Mouse (Mus musculus): ENCODE measurements around the gene Tuba1c.
"Not testable (repeated sequence)": the region's sequence is repeated elsewhere in the genome, so short reads cannot be mapped to it uniquely, and the experiment has no call there.

Gene Tuba1c

DNA sequence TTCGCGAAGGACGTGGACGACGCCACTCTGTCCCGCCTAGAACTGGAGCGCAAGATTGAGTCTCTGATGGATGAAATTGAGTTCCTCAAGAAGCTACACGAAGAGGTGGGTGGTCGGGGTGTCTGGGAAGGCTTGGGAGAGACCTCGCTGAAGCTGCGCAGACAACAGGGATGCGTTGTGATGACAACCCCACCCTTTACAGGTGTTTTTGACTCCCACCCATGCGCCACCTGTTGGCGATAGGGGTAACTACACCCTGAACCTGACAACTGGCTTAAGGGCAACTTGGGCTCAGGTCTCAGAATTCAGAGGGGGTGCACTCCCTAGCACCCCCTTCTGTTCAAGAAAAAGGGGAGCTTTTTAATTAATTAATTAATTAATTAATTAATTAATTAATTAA is 26.6 kb downstream of the Tuba1c start:
- DNase-seq (ENCODE audit: low spot score in 2 of 2) = no peak

DNA sequence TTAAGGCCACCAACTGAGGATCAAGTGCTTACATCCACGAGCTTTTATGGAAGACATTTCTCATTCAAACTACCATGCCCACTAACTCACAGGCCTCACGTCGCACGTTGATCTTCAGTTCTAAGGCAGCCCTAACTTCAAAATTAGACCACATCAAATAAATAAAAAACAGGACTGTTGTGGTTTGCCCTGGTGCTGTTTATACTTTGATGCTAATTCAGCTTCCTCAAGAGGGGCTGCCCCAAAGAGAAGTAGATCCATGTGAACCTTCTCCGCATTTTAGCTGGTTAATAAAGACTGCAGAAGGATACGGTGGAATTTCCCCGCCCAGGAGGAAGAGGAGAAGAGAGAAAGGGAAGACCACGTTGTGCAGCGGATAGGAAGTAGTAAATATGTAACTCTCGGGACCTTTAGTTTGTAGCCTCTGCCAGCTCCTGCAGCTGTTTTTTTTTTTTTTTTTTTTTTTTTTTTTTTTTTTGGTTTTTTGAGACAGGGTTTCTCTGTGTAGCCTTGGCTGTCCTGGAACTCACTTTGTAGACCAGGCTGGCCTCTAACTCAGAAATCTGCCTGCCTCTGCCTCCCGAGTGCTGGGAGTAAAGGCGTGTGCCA is 36.0 kb downstream of the Tuba1c start:
- DNase-seq (ENCODE audit: low spot score in 2 of 2) = no peak

DNA sequence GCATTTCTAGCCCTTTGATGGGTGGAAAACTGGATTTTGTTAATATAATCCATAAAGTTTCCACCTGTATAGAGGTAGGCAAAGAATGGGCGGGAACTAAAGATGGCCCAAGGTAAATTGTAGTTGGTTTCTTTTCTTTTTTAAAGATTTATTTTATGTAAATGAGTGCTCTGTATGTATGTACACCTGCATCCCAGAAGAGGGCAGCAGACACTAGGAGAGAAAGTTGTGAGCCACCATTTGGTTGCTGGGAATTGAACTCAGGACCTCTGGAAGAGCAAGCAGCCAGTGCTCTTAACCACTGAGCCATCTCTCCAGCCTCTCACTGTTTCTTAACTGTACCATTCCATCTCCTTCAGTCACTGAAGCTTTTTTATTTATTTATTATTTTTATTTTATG is 42.3 kb downstream of the Tuba1c start:
- no peak for DNase-seq (ENCODE audit: low spot score in 2 of 2)

DNA sequence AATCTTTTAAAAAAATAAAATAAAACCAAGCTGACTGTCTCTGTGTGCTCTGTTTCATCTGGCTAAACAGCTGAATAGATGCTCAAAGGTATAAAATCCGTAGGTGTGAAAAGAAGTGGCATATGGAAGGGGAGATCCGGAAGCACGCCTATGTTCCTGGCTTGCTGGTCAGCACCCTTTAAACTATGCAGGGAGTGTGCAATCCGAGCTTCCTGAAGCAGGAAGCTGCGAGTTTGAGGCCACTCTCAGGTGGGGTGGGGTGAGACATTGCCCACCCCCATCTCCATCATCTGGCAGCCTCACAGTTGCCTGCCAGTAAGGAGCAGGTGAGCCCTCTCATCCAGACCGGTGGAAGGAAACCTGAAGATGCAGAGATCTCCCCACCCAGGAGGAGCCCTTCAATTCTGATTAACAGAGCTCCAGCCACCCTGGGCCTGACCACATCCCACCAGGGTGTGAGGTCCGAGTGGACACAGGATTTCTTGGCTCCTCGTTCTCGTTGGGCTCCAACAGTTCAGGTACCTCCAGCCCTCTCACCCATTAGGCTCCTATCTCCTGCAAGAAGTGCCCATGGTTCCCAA is 44.4 kb downstream of the Tuba1c start, which contains the start of gene Troap:
Gene Troap (plus strand): TSS at position 557 of the 581 bp plus-strand sequence.
- DNase-seq (ENCODE audit: low spot score in 2 of 2) = no peak

DNA sequence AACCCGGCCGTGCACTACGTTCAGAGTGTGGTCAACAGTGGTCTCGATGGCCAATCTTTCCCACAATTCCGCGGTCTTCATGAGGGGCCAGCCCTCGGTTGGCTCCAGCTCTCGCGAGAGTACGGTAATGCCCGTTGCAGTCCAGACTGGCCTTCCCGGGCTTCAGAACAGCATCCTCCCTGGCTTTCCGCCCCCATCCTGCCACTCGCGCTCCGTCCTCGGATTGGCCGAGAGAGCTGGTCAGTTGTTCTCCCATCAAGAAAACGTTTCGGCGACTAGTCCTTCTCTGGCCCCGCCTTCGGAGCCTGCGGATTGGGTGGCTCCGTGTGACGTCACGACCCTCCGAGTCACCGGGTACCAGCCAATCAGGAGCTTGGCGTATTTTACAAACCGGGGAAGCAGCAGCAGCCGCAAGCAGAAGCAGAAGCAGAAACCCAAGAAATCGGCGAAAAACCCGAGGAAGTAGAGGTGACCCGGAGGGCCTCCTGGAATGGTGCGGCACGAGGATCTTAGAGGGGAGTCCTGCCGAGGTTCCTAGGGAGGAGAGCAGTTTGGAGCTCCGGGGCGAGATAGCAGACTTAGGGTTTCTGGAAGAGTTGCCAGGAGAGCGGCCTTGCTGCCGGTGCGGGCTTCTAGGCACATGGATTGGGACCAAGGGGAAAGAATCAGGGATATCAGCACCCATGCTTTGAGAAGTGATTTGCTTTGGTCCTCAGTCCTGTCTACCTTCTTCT is 45.1 kb downstream of the Tuba1c start:
- DNase-seq (ENCODE audit: low spot score in 2 of 2) = peak; percentile 97 to 99

DNA sequence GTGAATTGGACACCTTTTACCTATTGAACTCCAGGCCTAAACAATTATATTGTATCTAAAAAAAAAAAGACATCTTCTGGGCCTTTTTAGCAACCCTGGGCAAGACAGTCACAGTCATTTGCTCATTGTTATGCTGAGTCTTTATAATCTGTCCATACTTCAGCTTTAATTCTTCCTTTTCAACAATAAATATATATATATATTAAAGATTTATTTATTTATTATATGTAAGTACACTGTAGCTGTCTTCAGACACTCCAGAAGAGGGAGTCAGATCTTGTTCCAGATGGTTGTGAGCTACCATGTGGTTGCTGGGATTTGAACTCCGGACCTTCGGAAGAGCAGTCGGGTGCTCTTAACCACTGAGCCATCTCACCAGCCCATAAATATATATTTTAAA is 46.3 kb downstream of the Tuba1c start:
- DNase-seq (ENCODE audit: low spot score in 2 of 2) = not testable (repeated sequence)

DNA sequence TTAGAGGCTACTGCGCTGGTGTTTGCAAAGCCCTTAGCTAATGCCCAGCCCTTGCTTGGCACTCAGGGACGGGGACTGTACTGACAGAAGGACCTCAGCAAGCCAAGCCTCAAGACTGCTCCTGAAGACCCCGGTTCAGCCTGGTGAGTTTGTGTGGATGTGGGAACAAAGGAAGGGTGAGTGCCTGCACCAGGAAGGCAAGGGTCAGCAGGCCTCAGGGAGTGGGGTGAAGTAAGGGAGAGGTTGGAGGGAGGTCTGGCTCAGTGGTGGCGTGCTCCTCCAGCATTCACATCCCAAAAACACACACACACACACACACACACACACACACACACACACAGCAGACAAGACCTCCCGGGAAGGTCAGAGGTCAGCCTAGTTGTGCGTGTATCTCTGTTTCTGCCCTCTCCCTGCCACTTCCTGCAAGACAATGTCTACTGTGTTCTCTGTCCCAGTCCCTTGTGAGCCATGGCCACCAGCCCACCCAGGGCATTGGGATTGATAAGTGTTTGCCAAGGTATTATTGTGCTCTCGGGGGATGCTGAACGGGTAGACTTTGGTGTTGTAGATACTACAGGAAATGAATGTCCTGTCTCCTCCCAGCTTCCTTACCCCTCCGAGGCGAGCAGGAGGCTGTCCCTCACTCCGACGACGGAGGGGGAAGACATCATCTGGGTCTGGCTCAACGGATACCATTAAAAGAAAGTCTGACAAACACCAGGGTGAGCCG is 48.7 kb downstream of the Tuba1c start:
- no peak for DNase-seq (ENCODE audit: low spot score in 2 of 2)

DNA sequence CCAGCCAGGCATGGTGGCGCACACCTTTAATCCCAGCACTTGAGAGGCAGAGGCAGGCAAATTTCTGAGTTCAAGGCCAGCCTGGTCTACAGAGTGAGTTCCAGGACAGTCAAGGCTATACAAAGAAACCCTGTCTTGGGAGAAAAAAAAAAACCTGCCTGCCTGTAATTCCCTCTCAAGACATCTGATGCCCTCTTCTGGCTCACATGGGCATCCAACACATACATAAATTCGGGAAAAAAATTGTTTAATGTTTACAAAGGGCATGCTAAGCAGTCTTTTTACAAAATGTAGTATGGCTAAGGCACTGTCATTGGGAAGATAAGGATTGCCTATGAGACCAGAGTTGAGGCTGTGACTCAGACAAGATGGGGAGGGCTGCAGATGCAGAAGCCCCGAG is 50.1 kb downstream of the Tuba1c start:
- no peak for DNase-seq (ENCODE audit: low spot score in 2 of 2)

DNA sequence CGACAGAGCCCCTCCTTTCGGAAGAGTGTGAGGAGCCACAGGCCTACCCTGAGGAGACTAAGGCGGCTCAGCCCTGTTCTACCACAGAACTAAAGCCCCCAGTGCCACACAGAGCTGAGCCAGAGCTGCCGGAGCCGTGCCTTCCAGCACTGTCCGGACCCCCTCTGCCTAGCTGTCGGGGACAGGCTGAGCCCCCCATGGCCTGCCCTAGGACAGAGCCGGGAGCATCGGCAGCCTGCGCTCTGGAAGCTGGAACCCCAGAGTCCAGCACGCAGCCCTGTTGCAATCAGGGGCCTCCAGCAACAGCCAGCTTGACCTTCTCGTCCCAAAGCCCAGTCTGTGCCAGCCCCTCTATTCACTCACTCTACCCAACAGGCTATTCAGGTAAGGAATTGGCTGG is 52.6 kb downstream of the Tuba1c start:
- no peak for DNase-seq (ENCODE audit: low spot score in 2 of 2)

DNA sequence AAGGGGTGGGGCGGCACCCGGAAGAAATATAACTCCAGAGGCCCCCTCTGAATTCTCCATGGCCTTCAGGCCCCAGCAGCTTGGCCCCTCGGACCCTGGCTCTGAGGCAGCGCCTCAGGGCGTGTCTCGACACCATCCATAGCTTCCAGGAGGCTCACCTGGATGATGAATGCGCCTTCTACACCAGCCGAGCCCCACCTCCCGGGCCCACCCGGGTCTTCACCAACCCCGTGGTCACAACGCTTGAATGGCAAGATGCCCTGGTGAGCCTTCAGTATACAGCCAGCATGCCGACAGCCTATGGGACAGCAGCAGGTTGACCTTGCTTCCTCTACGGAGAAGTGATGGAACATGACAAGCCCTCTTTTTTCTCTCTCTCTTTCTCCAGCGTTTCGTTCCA is 53.1 kb downstream of the Tuba1c start:
- no peak for DNase-seq (ENCODE audit: low spot score in 2 of 2)

DNA sequence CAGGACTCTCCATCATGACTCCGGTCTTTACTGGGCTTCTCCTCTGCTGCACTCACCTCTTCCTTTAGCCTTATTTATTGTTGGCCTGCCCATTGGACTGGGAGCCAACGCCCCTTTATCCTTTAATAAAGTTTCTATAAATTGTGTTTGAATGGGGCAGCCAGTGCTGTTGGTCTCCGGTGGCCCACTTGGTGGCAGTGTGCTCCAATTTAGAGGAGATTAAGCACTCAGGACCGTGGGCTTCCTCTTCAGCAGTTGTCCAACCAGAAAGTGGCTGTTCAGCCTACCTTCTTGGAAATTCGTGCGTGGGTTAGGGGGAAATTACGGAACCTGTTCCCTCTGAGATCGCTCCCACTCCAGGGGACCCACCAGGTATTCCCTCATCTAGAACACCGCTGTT is 53.6 kb downstream of the Tuba1c start:
- DNase-seq (ENCODE audit: low spot score in 2 of 2) = no peak

DNA sequence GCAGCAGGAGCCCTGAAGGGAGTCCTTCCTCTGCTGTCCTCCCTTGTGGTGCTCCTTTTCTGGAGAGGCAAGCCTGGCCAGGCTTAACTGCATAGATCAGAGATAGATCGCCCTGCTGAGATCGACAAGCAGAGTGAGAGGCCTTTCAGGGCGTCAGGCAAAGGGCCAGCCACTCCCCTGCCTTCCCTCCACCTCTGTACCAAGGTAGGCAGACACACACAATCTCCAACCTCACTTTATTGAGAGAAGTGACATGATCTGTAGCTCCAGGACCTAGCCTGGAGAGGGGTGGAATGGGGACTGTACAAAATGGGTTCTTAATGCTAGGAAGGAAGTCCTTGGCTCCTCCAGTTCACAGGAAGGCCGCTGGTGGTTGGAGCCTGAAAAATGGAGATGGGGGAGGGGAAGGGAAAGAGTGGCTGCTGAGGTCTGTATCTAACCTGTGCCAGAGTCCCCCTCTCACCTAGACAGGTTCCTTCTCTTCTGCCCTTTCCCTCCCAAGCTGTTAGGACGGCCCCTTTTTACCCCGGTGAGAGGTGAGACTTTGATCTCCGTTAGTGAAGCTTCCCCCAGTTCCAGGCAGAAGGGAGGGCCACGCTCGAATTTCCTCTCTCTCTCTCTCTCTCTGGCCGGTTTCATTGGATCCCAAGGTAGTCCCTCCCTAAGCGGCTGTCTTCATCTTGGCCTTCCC is 54.3 kb downstream of the Tuba1c start:
- DNase-seq (ENCODE audit: low spot score in 2 of 2) = no peak

DNA sequence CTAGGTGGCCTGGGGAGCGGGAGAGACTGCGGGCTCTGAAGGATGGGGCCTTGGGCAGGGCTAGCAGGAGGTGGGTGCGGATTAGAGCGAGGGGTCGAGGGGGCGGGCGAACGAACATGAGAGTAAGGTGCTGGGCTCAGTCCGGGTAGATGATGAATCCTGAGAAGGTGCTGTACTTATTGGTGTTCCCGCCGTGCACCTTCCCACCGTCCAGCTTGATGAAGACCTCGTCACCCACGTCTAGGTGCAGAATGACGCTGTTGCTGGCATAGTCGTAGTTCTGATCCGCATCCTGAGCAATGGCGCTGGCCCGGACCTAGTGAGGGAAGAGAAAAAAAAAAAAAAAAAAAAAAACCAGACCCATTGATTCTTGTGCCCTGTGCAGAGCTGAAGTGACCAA is 54.9 kb downstream of the Tuba1c start:
- no peak for DNase-seq (ENCODE audit: low spot score in 2 of 2)

DNA sequence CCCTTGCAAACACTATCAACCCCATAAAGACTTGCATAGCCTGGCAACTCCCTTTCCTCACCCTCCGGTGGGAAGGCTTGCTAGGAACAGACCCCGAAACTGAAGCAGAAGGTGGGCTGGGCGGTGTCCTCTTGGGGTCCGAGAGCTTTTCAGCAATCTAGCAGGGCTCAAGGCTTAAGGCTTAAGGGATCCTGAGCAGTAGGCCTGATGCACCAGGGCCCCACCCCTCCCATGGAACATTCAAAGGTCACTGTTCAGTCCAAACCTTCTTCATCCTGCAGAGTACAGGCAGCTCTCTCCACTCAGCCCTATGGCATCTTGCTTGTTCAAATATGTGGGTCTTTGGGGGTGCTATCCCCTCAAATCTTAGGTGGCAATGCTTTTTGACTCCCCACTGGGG is 56.3 kb downstream of the Tuba1c start:
- no peak for DNase-seq (ENCODE audit: low spot score in 2 of 2)

DNA sequence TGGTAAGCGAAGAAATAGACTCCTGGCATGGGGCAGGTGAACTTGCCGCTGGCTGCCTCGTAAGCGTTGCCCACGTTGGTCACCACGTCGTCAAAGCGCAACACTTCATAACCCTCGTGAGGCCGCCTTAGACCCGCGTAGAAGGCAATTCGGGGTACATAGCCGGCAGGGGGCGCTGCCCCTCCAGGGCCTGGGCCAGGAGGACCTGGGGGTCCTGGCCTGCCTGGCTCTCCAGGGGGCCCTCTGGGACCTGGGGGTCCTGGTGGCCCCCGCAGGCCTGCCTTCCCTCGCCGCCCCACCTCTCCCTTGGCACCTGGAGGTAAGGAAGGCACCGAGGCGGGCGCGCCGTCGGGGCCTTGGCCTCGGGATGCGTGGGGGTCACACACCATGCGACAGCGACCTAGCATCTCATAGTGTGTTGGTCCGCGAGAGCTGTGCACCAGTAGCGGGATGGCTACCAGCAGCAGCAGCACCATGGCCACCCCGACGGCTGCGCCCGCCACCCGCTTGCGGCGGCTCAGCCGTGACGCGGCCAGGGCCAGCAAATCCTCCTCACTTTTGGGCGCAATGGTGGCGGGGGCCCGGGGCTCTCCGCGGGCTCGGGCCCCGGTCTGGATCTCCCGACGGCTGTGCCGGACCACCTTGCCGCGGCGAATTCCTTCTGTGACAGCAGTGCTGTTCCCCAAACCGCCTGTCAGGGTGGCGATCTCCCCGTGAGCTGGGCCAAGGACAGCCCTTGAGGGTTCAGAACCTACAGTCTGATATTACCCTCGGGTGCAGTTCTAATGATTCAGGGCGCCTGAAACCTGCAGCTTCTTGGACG is 57.8 kb downstream of the Tuba1c start, which contains the start of gene C1ql4:
Gene C1ql4 (minus strand): TSS at position 565 of the 823 bp plus-strand sequence.
- DNase-seq (ENCODE audit: low spot score in 2 of 2) = no peak
